Mouse (Mus musculus): ENCODE data around the gene Gm973.

Gene Gm973

GRCm38 (mm10) chr1:59492432-59492831 lies 23.6 kb upstream of the Gm973 start:
- DNase-seq (ENCODE audit: low read depth), result no peak

GRCm38 (mm10) chr1:59495970-59496369 lies 20.1 kb upstream of the Gm973 start:
- DNase-seq (ENCODE audit: low read depth), result no peak

- DNase-seq (ENCODE audit: low read depth), result no peak
Observed at GRCm38 (mm10) chr1:59497741-59498613, 18.1 kb upstream of the Gm973 start.

GRCm38 (mm10) chr1:59499327-59499726 lies 16.7 kb upstream of the Gm973 start:
- DNase-seq (ENCODE audit: low read depth), result no peak

- DNase-seq (ENCODE audit: low read depth), result no peak
Observed at GRCm38 (mm10) chr1:59502355-59502754, 13.7 kb upstream of the Gm973 start.

GRCm38 (mm10) chr1:59503659-59504301 lies 12.3 kb upstream of the Gm973 start:
- no peak for DNase-seq (ENCODE audit: low read depth)

GRCm38 (mm10) chr1:59504302-59504700 lies 11.8 kb upstream of the Gm973 start:
- DNase-seq (ENCODE audit: low read depth), result no peak

- peak; percentile 92 for DNase-seq (ENCODE audit: low read depth)
Observed at GRCm38 (mm10) chr1:59508463-59509139, 7.5 kb upstream of the Gm973 start.

GRCm38 (mm10) chr1:59511566-59512270 lies 4.3 kb upstream of the Gm973 start:
- no peak for DNase-seq (ENCODE audit: low read depth)

- no peak for DNase-seq (ENCODE audit: low read depth)
Observed at GRCm38 (mm10) chr1:59520226-59520837, 4.3 kb downstream of the Gm973 start.

GRCm38 (mm10) chr1:59522456-59522855 lies 6.4 kb downstream of the Gm973 start:
- no peak for DNase-seq (ENCODE audit: low read depth)

GRCm38 (mm10) chr1:59523378-59523958 lies 7.4 kb downstream of the Gm973 start:
- DNase-seq (ENCODE audit: low read depth), result no peak

GRCm38 (mm10) chr1:59524071-59524470 lies 8.0 kb downstream of the Gm973 start:
- DNase-seq (ENCODE audit: low read depth), result no peak

GRCm38 (mm10) chr1:59524759-59525158 lies 8.7 kb downstream of the Gm973 start:
- peak; percentile 47 for DNase-seq (ENCODE audit: low read depth)

- no peak for DNase-seq (ENCODE audit: low read depth)
Observed at GRCm38 (mm10) chr1:59527219-59527618, 11.2 kb downstream of the Gm973 start.

- DNase-seq (ENCODE audit: low read depth), result no peak
Observed at GRCm38 (mm10) chr1:59534976-59535810, 19.1 kb downstream of the Gm973 start.

- no peak for DNase-seq (ENCODE audit: low read depth)
Observed at GRCm38 (mm10) chr1:59538381-59538780, 22.3 kb downstream of the Gm973 start.

GRCm38 (mm10) chr1:59540537-59541148 lies 24.6 kb downstream of the Gm973 start:
- DNase-seq (ENCODE audit: low read depth), result no peak

GRCm38 (mm10) chr1:59541271-59542020 lies 25.4 kb downstream of the Gm973 start:
- no peak for DNase-seq (ENCODE audit: low read depth)
